Mouse (Mus musculus) forelimb bud, embryonic 11.5 days (tissue): ENCODE results near the gene Gse1.
A peak's percentile ranks its signal among the peaks of the same experiment; 100 is the strongest.

Experiments used
- DNase-seq: peaks from one replicate; pipeline ENCODE4 v3.0.0-alpha.2; 2012; ENCODE audit warnings: low read depth, low spot score

Gene Gse1

DNA sequence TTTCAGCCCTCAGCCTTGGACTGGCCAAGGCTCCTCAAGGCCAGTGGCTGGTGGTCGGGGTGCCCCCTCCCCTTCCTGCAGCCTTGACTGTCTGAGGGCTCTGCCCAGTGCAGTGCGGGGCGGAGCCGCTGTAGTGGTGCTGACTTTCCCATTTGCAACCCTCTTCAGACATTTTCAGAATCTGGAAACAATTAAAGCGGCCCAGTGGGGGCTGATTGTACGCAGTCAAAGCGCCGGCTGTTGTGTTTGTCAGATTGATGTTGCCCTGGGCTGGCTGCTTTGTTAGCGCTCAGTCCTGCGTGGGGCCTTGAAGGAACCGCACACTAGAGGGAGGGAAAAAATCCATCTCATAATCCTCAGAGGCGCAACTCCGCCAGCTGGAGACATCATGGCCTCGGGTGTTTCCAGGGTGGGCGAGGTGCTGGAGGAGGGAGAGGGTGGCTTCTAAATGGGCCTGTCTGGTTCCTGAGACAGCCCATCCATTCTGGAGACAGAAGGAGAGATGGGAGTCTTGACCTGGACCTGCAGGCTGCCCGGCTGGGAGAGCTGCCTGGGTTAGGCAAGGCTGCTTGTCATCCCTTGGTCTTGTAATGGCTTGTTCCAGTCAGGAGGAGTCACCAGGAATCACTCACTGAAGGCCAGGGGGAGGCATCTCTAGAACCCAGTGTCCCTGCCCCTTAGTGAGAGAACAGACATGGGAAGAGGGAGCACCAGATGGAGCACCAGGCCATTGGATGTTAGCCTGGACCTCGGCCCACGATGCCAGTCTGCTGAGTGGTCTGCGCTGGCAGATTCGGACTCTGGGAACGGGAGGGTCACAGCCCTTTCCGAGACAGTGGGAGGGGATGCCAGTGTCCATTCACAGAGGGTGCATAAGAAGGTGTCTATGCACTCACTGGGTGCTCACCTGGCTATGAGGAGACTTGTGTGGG lies 70.6 kb downstream of the Gse1 start:
- DNase-seq = peak; percentile 90

DNA sequence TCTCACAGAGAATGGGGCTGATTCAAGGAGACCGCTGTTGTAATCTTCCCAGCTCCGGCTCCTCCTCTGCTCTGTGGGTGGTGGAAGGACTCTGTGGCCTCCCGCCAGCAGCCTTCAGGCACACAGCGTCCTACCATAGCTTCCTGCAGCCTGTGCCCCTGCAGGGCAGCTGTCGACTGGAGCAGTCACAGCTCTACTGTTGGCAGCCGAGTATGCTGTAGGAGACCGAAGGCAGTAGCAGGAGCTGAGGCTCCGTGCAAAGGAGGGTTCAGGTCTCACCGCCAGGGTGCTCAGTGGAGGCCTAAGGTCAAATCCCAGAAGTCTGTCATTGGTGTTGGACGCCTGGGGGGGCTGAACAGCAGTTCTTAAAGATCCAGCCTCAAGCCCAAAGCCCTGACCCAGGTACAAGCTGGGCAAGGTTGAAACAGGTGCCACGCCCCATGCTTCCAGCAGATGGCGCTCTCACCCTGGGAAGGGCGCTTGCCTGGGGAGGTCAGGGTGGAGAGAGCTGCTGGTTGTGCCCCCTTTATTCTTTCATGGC lies 72.4 kb downstream of the Gse1 start:
- DNase-seq = peak; percentile 72

DNA sequence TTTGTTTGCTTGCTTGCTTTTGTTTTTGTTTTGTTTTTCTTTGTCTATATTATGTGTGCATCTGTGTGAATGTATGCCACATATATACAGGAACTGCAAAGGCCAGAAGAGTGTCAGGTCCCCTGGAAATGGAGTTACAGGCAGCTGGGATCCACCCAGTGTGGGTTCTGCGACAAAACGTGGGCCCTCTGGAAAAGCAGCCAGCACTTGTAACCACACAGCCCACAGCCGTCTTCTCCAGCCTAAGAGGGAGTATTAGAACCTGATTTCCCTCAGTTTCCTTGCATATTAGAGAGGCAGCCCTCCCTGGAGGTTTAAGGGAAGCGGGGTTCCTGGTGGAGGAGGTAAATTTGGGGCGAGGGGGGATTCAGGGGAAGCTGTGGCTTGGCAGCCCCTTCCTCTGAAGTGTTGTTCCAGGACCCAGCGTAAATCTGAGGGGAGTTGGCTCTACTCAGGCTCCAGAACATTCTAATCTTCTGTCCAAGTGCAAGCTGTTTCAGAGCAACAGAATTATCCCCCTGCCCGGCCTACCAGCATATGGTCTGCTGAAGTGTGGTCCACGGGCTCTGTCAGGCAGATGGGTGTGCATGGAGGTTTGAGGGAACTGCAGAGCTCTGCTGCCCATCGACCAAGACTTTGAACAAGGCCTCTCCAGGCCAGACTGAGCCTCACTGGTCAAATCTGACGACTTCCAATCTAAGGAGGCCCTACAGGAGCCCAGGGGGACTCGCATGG lies 74.9 kb downstream of the Gse1 start:
- DNase-seq = no peak

GRCm38 (mm10) chr8:120304097-120304496 lies 75.8 kb downstream of the Gse1 start:
- no peak for DNase-seq

DNA sequence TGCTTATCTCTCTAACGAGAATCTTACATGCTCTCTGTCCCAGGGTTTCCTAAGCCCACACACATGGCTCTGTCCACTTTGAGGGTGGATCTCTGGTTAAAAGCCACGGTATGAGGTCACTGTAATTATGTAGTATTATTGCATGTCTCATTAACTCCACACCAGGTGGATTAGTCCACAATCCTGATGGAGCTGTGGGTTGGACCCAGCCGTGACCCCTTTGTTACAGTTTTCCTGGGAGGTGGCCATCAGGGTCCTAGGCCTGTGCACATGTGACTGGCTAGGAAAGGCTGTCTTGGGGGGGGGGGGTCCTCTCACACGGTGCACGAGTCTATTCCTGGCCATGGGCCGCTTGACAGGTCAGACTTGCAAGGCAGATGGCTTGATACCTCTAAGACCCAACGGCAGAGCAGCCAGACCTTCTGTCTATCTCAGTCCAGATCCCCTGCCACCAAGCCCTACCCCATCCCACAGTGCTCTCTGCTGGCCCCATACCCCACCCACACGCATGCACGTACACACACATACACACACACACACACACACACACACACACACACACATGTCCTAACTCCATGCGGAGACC lies 77.6 kb downstream of the Gse1 start:
- DNase-seq = no peak

GRCm38 (mm10) chr8:120307103-120307502 lies 78.8 kb downstream of the Gse1 start:
- peak; percentile 65 for DNase-seq

DNA sequence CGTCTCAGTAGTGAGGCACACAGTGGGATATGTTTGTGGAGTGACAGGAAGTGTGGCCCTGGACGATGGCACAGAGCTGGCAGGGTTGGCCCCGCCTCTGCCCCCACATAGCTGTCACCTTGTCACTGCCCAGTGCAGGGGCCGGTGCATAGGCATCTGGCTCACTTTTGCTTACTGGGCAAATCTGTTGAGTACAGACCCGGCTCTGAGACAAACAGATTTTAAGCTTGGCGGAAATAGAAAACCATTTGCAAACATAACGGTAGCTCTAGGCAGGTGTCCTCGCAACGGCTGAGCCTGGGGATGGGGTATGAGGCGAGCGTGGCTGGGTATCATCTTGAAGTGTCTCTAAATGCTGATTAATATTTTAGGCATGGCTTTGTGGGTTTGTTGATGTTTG lies 79.3 kb downstream of the Gse1 start:
- no peak for DNase-seq

GRCm38 (mm10) chr8:120308131-120308530 lies 79.9 kb downstream of the Gse1 start:
- DNase-seq = no peak

GRCm38 (mm10) chr8:120308553-120308952 lies 80.3 kb downstream of the Gse1 start:
- DNase-seq = no peak

DNA sequence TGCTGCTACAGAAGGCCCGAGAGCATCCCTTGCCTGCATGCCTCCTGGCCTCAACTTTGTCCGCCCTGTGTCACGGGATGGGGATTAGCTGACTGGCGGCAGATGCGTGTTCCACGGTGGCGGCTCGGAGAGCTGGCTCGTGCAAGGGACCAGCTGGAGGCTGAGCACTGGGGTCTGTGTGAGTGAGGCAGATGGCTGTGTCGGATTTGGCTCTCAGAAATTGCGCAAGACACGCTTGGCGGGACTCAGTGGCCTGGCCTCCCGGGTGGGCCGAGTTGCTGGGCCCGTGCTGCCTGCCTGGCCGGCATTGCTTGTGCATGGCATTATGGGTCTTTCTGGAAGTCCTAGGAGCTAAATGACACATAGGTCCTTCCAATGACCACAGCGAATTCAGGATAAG lies 81.1 kb downstream of the Gse1 start:
- DNase-seq = no peak

- no peak for DNase-seq
These were observed 81.8 kb downstream of the Gse1 start for GRCm38 (mm10) chr8:120310063-120310462.

DNA sequence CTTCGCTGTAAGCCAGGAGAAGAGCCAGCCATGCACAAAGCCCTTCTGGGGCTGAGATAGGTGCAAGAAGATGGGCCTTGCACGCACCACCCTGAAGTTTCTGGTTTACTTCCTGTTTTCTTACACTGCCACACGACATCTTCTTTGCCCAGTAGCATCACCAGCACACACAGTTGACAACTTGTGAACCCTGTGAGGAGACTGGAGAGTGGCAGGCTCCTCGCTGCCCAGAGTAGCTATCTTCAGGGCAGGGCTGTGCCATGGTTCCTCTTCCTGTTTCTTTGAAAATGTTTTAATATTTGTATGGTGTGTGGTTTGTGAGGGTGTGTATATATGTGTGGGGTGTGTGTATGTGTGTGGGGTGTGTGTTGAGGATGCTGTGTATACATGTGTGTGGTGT lies 84.2 kb downstream of the Gse1 start:
- no peak for DNase-seq

- no peak for DNase-seq
These were observed 85.4 kb downstream of the Gse1 start for GRCm38 (mm10) chr8:120313674-120314073.

- DNase-seq = no peak
These were observed 86.7 kb downstream of the Gse1 start for GRCm38 (mm10) chr8:120314932-120315331.

DNA sequence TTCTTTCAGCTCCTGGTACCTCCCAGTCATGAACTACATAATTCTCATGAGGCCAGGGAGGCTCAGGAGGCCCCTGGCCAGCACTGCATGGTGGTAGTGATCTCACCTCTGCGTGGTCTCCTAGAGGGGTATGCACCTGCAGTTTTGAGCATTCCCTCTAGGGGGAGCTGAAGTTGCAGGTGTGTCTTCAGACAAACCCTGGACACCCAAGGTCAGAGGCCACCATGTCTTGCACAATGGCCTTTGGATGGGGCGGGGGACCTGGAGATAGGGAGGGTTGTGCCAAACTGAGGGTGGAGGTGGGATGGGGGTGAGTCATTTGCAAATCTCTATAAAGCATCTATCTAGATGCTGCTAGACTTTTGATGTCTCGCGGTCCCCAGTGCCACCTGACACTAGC lies 87.4 kb downstream of the Gse1 start:
- DNase-seq = no peak

DNA sequence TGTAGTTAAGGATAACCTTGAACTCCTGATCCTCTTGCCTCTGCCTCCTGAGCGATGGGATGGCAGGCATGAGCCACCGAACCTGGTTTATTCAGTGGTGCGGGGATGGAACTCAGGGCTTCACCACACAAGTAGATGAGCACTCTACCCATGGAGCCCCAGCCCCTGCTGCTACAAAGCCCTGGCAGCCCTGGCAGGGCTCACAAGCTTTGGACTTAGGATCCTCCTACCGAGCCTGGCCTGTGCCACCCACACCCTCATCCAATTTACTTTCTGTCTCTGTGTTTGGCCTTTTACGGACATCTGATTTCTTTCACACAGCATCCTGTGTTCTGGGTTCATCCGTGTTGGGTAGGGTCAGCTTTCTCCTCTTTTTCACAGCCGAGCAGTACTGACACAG lies 88.5 kb downstream of the Gse1 start:
- DNase-seq = no peak

GRCm38 (mm10) chr8:120317118-120317824 lies 89.0 kb downstream of the Gse1 start:
- peak; percentile 46 for DNase-seq

DNA sequence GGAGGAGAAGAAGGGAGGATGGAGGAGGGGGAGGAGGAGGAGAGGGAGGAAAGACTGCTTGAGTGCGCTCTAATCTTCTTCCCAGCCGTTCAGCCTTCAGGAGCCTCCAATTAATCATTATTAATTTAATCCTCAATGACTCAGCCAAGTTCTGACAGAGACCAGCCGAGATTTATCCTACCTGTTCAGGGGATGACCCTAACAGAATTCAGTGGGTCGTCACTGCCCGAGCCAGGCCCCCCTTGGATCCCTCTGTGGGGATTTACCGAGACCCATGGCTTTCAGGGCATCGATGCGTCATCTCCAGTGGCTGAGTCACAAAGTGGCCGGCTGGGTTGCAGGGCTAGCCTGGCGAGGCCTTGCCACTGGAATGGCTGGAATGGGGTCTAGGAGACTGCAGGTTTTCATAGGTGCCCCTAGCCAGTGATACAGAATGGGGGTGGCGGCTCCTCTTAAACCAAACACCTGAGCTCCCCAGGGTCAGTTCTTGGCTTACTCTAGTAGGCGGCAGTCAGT lies 90.3 kb downstream of the Gse1 start:
- no peak for DNase-seq

- peak; percentile 71 for DNase-seq
These were observed 91.2 kb downstream of the Gse1 start for GRCm38 (mm10) chr8:120319449-120319848.

GRCm38 (mm10) chr8:120320146-120320545 lies 91.9 kb downstream of the Gse1 start:
- no peak for DNase-seq

DNA sequence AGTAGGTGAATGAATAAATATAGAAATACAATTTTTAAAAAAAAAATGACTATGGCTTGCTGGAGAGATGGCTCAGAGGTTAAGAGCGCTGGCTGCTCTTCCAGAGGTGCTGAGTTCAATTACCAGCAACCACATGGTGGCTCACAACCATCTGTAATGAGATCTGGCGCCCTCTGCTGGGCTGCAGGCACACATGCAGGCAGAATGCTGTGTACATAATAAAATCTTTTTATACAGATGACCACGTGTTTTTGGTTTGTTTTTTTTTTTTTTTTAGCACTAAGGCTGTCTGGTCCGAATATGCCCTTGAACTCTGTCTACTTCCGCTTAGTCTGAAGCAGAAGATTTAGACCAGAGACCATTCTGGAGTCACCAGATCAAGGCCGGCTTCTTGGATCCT lies 93.5 kb downstream of the Gse1 start:
- DNase-seq = no peak
